Mouse (Mus musculus) cerebellum, postnatal 25 days (tissue): ENCODE measurements around the gene Spag9.

ENCODE experiments used
- DNase-seq, 2 experiments: peaks; one replicate each; pipeline ENCODE4 v3.0.0; 2021; ENCODE audit warnings: mixed read lengths in 2 of 2

The Spag9 gene

DNA sequence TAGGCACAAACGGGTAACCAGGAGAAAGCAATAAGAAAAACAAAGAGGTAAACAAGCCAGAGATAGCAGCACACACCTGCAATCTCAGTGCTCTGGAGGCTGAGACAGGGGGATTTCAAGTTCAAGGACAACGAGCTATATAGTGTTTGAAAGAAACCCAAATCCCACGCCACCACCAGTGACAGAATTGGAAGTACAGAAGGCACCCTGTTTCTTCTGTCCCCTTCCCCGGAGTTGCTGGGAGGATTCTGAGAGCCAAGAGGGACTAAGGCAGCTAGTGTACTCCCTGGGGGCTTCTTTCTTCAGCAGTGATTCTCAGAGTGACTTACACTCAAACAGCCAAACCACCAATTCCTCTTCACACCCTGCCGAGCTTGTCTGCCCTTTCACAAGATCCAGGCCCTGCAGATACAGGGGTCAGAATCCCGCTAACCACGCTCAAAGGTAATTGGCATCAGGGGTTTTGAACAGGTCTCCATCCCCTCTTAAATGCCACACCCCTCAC, 164.1 kb downstream of the Spag9 start:
- no peak for DNase-seq

DNA sequence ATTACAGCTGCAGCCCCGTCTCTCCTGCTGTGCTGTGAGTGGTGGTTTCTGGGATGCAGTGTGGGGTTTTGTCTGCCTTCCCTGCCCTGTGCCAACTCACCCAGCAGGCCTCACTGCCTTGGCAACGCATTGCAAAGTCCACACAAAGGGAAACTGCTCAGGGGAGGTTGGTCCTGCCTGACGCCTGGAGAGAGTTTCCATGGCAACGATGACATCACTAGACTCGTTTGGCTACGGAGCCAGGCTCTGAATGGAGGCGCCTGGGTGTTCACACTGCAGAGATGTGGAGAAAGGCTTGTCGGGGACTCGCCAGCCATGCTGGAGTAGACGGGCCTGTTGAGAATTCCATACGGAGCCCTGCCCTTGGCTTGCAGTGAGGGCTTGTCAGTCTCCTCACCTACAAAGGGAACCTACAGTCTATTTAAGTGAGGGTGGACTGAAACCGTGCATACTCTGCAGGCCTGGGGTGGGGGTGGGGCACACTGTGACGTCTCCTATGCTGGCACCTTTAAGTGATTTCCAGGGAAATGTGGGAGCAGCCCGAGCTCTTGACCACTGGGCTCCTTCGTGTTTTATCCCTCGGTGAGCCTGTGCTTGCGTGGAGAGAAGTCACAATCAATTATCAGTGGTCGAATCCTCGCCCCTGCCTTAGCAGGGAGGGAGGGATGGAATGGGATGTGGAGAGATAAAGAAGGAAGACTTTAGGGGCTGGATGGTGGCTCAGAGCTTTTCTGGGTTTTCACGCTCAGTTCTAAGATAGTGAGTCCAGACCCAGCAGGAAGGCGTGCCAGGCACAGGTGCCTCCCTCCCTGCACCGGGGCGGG, 164.8 kb downstream of the Spag9 start:
- DNase-seq = peak; percentile 93 to 94

DNA sequence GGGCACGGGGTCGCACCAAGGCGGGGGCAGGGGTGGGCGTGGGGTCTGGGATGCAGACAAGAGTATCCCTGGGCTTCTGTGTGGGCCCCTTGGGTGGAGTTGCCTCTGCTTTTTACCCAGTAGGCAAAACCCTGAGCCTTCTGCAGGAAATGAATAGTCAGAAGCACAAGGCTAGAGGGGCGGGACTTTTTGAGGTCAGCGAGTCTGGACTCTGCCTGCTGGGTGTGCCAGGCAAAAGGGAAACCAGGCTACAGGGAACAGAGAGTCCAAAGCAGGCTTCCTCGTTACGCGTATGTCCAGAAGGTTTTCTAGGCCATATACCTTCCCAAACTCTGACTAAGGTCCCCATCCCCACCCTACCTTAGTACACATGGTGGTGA, 165.4 kb downstream of the Spag9 start:
- DNase-seq = peak; percentile 56 to 66

DNA sequence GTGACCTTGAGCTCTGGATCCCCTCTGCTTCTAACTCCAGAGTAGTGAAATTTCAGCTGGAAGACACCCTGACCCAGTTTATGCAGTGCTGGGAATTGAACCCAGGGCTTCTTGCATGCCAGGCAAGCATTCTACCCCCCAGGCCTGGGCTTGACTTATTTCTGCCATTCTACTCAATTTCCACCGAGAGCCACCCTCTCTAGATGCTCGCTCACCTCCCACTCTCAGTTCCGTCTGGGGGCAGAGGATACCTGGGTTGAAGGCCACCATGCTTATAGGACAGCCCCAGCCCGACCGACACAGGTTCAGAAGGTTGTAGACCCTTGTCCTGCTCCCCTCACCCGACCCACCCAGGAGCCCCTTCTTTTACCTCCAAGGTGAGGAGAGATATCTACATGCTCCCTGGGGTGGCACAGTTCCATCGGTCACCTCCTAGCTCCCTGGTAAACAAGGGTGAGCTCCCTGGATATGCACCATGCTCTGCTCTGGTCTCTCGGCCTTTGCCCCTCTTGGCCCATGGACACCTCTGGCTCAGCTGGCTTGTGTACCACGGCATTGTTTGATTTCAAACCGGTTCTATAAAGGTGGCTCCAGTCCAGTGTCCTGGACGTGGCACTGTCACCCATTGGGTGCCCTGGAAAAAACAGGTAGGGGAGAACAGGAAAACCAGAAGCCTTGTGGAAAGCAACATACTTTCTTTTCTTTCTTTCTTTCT, 166.1 kb downstream of the Spag9 start:
- DNase-seq = no peak

DNA sequence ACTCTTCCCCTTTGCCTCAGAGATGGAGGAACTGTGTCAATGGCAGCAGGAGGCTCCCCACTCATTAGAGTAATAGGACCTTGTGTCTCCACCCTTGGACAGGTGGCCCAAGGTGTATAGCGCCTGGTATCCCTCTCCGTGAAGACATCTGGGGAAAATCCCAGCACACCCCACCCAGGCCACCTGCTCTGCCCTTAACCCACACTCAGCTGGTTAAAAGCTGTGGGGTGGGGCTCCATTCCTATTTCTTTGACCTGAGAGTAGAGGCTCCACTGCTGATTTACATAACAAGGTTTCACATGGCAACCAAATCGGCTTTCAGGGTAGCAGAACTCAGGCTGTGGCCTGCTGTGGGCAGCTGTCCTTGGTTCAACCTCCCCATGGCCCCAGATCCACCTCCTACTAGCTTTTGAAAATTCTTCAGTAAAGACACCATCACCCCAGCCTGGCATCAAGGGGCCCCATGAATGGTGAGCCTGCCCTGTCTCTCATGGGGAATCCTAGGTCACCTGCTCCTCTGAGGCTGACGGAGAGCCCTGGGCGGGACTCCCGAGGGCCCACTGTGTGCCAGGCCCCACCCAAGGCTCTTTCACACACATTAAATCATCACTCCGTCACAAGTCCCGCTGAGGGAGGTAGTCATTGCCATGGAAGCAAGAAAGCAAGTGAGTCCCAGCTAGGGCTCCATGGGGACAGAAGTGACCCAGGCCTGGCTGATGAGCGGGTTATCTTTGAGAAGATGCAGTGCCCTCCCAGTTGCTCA, 167.3 kb downstream of the Spag9 start:
- no peak for DNase-seq

DNA sequence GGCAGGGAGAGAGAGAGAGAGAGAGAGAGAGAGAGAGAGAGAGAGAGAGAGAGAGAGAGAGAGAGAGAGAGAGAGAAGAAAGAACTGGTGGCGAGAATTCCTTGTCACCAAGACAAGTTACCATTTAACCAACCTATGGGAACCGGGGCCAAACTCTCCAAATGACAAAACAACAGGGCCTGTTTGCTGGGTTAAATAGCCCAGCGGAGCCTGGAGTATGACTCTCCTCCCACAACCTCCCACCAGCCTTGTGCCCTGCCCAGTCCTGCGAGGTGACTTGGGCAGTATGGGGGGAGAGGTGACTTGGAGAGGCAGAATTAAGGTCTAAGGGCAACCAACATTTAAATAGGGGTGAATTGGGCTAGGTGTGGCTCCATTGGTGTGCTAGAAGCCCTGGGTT, 169.9 kb downstream of the Spag9 start:
- DNase-seq = no peak

DNA sequence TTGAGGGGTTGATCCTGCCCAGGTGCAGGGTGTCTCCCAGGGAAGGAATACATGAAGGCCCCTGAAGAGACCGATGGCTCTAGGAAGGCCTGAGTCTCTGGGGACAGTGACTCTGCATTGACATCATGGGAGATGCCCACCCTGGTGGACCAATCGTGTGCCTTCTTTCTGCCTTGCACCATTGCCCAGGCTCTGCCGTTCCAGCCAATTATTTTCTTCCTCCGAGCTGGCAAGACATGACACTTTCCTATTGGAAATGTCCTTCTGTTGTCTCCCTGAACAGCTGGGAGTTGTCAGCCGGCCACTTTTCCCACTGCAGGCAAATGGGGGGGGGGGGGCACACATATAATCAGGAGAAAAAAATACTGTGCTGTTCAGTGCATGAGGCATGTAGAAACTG, 172.3 kb downstream of the Spag9 start:
- no peak for DNase-seq

DNA sequence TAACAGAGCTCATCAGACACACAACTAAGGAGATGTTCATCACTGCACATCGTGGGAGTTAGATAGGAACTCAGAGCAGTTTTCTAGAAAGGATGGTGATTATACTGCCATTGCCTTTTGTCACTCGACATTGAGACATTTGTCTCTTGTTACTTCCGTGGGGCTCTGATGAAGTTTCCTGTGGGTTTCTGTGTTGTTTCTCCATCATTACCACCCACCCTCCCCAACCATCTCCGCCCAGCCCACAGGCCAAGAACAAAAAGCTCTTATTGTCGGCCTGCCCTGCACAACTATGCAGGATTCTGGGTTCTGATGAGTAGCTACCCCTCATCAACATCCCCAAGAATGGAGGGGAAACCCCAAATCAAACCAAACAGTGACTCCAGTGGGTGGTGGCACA, 173.7 kb downstream of the Spag9 start:
- no peak for DNase-seq

DNA sequence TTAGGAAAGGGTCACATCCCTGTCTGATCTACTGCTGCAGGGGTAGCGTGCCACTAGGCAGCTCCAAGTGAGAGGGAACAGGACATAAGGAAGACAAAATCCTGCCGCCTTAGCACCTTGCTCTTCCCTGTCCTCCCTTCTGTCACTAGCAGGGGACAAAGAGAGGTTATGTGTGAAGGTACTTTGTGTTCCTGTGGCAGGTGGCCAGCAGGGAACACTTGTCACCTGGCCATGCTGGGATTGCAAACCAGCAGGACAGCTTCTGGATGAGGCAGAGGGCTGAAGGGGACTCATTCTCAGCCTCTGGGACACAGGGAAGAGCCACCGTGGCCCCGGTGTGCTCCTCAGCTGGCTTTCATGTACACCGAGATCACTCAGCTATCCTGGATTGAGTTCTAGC, 175.8 kb downstream of the Spag9 start:
- DNase-seq = peak; percentile 52 to 55

DNA sequence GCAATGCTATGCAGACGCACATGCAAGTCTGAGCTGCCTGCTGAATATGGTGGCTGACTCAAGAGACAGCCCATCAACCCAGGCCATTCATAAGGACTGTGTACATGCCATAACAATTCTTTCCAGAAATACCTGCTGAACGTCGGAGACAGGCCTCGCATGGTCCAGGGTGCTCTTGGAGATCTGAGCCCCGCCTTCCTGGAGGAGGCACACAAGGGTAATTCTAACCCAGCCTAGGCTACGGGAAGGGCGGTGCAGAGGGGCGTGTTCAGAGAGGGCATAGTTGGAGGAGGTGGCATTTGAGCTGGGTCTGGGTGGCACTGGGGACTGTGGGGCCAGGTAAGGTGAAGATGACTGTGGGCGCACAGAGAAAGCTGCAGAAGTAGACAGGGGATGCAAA, 176.3 kb downstream of the Spag9 start:
- no peak for DNase-seq

DNA sequence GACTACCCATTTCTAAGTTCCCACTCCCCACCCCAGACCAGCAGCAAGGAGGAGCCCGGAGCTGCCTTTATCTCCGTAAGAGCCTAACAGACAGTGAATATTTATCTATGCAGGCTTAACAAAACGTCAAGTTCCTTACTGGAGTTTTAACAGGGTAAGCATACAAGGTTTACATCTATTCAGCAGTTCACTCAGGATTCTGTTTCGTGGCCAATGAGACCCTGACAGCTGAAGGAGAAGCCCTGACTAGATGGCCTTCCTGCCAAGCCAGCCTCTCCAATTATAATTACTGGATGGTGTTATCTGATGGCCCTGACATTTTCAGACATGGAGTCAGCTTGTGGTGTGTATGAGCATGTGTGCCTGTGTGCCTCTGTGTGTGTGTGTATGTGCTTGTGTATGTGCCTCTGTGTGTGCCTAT, 177.8 kb downstream of the Spag9 start:
- DNase-seq = no peak

DNA sequence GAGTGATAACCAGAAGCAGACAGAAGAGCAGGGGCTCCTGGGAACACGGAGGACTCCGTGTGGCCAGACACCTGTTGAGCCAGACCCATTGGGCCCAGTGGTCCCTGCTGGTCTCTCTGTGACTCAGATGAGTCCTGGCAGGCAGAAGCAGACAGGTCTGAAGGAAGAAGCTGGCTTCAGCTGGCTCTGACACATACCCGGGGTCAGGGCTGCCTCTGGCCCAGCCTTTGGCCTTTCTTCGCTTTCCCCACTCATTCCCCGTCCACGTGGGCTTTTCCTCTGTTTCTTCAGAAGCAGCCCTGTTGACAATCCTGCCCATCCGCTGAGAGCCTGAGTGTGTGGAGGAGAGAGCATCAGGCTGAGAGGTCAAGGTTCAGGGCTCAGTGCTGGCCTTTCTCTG, 179.4 kb downstream of the Spag9 start:
- DNase-seq = no peak
